Mouse (Mus musculus) lung, postnatal 0 days (tissue): ENCODE measurements around the gene Hectd2.

ENCODE experiments used
- CTCF ChIP-seq: IDR thresholded peaks from 2 replicates; pipeline ENCODE4 v1.5.1; 2016; ENCODE audit warnings: antibody characterized with exemption, mild to moderate bottlenecking
- EP300 ChIP-seq: IDR thresholded peaks from 2 replicates; pipeline ENCODE4 v1.6.1; 2016; ENCODE audit warnings: antibody characterized with exemption, mild to moderate bottlenecking, control low read depth

DNA sequence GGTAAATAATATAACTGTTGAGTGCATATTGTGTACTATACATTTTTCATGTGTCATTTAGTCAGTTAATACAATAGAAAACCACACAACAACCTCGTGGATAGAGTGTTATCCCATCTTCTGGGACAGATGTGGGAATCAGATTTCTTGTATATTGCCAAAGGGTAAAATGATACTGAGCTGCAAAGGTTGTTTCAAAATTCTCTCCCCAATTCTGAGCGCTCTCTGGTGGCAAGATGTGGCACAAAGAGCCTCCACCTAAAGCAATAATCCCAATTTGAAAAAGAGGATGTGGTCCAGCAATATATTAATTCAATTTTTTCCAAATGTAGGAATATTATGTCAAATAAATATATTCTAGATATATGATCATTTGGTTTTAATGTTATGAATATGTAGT lies 5.7 kb downstream of the Hectd2 start:
- peak; percentile 51 for TF ChIP-seq CTCF
- TF ChIP-seq EP300: no peak
